Mouse (Mus musculus): Measurements from ENCODE around the gene Methig1. TPM values are rescaled to one million over a fixed set of nuclear protein-coding genes. Genes with fewer than 3 reads are reported as not detected.

The Methig1 gene
- total RNA-seq, 2 experiments from 2014 or later, result not detected

DNA sequence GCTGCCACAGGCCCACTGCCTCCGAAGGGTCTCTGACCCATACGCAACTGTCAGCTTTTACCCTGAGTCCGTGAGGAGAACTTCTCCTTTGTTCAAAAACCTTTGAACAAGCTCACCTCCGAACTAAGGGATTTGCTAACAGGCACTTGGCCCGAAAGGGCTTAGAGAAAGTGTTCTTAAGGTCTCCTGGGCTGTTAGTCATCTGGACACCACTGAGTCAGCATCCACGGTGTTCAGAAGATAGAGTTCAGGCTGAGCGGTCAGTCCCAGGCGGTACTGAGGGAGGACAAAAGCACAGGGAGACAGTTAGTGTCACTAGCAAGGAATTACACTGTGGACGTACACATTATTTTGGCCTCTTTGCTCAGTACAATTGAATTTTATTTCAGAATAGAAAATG is 35.9 kb downstream of the Methig1 start:
- peak; percentile 20; the same call in 1 of the 2 replicates for ATAC-seq (replicated peaks; ENCODE audit: poor library complexity, severe bottlenecking)

DNA sequence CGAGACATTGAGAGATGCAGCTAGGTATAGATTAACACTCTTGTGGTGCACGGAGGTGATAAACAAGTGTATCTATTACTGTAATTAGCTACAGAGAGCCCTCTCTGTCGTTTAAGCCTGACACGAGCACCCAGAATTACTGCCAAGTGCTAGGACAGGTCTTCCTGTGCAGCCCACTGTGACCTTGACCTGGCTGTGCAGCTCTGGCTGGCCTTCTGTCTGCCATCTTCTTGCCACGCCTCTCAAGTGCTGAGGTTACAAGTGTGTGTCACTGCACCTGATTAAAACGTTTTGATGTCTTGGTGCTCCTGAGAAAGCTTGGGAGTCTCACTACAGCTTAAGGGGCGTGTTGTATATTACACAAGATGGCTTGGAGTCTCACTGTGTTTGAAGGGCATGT is 38.1 kb downstream of the Methig1 start:
- ATAC-seq (replicated peaks; ENCODE audit: poor library complexity, severe bottlenecking), result no peak

DNA sequence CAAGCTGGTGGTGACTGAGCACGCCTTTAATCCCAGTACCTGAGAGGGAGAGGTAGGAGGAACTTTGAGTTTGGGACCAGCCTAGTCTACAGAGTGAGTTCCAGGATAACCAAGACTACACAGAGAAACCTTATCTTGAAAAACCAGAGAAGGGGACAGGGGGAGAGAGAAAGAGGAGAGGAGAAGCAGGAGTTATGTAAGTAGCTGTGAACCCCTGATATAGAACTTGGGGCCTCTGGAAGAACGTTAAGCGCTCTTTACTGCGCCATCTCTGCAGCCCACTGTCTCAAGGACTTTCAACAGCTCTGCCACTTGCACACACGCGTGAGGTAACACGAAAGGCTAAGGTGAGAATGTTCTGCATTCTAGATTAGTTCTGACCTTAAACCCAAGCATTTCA is 38.6 kb downstream of the Methig1 start:
- ATAC-seq (replicated peaks; ENCODE audit: poor library complexity, severe bottlenecking), result no peak

DNA sequence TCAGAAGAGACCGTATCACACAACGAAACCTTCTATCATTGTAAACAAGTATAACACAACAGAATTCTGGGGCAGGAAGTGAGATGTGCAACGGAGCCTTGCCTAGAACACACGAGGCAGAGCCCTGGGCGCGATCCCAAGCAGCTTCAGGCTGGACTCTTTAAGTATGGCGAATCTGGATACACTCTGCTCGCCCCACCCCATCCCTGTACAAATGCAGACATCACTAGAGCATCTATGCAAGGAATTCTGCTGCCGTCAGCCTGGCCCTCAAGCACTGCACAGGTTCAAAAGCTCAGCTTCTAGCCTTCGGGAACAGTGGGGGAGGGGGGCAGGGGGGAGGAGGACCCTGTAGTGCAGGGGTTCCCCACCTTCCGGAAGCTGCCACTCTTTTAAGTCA is 40.1 kb downstream of the Methig1 start:
- ATAC-seq (replicated peaks; ENCODE audit: poor library complexity, severe bottlenecking), result no peak

DNA sequence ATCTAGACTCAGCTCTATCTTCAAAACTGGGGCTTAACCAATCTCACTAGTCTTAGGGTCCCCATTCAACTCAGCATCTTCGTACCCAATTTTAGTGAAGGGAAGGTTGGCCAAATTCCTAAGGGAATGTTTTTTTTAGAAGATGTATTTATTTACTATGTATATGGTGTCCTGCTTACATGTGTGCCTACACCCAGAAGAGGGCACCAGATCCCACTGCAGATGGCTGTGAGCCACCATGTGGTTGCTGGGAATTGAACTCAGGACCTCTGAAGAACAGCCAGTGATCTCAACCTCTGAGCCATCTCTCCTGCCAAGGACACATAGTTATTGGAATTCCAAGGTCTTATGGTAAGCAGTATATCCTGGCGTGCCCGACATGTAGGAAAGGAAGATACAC is 42.6 kb downstream of the Methig1 start:
- no peak for ATAC-seq (replicated peaks; ENCODE audit: poor library complexity, severe bottlenecking)

DNA sequence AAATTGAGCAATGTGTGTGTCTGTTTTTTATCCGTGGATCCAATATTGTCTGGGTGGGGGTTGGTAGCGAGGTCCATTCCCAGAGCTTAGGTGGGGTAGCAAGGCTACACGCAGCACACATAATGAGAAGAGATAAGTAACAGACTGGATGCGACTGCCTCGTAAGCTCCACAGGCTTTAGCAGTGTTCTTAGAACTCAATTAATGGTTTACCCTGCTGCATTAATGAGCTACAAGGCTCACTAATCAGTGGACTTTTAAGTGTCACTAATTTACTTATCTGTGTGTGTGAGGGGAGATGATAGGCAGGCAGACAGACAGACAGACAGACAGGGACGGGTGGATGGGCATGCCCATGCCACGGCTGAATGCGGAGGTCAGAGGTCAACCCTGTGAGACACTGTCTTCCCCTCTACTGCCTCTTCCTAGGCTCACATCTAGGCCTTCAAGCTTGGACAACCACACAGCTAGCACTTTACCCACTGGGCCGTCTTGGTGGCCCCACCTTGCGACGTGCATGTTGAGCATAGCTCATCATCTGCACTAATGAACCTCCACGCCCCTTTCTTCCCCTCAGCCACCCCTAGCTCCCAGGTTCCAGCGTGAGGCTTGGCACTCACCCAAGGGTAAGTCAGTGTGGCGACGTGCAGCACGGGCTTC is 47.8 kb downstream of the Methig1 start:
- ATAC-seq (replicated peaks; ENCODE audit: poor library complexity, severe bottlenecking), result no peak

DNA sequence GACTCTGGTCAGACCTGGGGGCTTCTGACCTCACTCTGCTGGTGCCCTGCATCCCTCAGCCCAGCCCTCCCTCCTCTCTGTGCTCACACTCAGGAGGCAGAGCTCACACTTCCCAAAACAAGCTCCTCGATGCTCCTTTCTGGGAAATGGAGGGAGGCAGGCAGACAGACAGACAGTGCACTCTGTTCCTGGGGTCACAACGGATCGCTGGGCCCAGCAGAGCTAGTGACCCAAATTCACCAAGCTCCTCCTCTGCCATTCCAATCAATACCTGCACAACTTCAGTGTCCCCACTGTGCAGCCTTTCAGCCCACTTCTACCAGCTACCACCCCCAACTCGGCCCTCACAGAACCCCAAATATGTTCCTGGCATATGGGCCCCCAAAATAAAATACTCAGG is 48.9 kb downstream of the Methig1 start:
- no peak for ATAC-seq (replicated peaks; ENCODE audit: poor library complexity, severe bottlenecking)

DNA sequence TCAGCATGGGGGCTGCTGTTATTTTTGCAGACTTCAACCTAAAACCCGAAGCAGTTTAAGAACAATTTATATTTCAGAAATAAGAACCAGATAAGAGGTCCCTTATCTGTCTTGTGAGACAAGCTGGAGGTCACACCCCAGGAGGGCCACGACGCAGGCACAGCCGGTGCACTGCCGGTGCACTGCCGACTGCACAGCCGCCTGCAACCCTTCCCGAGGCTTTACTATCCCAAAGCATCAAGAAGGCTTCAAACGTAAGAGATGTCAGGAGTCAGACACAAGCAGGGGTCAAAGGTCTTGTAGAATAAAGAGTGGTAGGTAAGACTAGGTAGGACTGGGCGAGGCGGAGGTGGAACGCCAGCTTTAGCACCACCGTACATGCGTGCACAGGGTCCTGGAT is 49.4 kb downstream of the Methig1 start:
- ATAC-seq (replicated peaks; ENCODE audit: poor library complexity, severe bottlenecking), result no peak

DNA sequence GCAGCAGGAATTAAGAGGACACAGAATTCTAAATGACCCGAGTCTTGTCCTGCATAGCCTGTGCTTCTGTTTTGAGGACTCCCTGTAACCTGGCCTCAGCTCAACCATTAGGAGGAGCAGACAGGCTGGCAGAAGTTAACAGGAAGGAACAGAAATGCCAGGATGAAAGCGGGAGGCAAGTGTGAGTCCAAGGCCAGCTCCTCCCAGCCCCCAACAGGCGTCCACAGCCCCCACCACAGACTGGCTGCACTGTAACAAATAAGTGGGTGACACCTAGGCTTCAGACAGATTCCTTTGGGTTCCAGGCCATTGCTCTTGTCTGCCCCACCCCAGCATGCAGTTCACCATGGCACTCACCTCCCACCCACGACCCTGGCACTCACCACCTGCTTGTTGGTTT is 49.8 kb downstream of the Methig1 start:
- ATAC-seq (replicated peaks; ENCODE audit: poor library complexity, severe bottlenecking), result no peak

DNA sequence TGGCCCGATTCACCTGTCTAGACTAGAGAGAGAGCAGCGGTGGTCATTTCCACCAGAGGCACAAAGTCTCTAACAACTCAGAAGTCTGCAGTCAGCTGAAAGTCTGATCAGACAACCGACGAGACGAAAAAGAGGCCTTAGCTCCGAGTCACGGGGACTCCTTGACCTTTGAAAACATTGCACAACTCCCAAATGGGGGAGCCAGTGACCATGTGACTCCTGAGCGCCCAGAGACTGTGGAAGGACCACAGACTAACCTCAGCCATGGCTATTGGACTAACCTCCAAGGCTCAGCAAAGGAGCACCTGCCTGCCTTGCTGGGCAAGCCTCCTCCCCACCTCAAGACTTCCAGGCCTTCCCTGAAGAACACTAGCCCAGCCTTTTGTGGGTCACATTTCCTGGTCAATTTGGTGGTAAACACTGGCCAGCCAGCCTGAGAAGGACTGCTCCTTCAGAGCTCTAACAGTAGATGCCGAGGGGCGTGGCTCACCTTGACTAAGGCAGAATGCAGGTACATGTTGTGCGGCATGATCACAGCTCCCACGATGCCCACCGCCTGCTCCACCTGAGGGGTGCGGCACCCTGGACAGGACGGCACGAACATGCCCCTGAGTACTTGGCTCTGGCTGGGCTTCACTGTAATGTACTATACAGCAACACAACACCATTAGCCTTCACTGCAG is 50.5 kb downstream of the Methig1 start:
- ATAC-seq (replicated peaks; ENCODE audit: poor library complexity, severe bottlenecking), result peak; percentile 30

DNA sequence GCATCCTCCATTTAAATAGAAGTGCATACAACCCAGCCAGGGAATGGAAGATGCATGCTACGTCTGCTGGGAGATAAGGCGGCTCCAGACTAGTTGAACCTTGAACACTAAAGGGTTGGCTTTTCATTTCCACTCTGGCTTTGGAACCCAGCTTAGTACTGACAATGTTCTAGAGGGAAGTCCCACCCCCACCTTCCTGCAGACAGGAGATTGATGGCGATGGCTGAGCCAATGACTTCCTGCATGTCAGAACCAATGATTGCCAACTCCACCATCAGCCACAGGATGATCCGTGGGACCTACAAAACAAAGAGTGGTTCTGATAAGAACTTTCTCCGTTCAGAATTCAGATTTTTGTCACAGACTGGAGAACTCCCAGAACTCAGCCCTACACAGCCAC is 53.1 kb downstream of the Methig1 start:
- no peak for ATAC-seq (replicated peaks; ENCODE audit: poor library complexity, severe bottlenecking)

DNA sequence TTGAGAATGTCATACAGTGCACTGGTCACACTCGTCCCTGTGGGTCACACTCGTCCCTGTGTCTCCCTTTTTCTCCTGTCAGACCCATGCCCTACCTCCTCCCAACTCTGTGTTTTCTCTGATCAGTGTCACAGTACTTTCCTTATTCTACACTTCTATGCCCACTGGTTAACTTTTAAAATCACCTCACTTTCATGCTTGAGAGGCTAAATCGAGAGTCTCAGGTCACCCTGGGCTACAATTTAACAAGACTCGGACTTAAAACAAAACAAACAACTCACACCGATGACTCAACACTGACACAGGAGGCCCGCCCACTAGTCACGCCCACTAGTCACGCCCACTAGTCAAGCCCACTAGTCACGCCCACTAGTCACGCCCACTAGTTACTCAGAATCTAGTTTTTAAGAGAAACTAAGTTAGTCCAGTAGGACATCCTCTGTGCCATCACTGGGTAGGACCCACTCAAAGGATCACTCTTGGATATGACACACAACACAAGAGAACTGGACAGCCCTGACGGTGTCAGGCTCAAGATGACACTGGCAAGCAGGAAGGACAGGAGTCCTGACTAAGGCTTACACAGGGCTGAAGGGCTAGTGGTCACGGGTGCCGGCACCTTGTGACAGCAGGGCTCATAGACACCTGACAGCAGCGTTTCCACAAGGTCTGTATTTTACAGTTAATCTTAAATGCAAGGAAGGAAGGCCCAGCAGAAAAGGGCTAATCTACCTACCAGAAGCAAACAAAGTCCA is 58.1 kb downstream of the Methig1 start:
- peak; percentile 94 for ATAC-seq (replicated peaks; ENCODE audit: poor library complexity, severe bottlenecking)

DNA sequence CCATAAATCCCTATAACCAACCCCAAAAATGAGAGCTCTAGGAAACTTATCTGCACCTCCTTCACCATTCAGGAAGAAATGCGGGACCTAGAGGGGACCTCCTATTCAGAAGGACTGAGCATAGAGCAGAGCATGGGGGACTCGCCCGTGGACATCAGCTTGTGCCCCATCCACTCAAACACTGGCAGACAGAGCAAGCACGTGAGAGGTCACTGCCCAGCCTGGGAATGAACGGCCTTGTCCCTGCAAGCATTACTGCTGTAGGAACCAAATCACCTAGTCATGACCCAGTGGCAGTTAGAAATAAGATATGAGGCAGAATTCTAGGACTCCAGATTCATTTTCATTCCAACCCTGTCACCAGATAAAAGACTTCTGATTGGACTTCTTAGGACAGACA is 58.8 kb downstream of the Methig1 start:
- ATAC-seq (replicated peaks; ENCODE audit: poor library complexity, severe bottlenecking), result no peak

DNA sequence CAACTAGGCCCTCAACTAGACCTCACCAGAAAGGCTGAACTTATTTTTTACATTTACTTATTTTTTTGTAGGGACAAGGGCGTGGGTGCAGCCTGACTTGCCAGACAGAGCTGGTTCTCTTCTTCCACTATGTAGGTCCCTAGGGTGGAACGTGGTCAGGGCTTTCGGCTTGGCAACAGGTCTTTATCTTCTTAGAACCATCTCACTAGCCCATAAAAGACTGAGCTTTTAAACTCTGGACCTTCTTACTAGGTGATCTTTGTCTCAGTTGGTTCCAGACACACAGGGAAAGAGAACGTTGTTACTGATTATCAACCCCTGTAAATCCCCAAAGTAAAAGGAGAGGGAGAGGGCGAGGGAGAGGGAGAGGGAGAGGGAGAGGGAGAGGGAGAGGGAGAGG is 60.4 kb downstream of the Methig1 start:
- ATAC-seq (replicated peaks; ENCODE audit: poor library complexity, severe bottlenecking), result no peak

DNA sequence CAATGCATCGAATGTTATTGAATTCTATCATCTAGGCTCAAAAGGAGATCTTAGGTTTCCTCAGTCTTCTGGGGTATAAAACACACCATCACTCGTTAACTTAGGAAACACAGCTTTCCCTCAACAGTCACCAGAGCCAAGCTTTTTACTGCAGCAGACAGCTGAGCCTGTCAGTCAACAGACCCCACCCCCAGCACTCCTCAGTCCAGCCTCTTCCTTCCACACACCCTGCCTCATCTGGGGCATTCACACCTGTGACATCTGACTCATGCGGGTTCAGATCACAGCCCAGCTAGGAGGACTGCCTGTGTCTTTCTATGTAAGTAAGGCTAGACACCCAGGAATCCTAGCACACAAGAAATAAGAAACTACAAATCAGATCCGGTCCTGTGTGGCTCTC is 61.1 kb downstream of the Methig1 start:
- ATAC-seq (replicated peaks; ENCODE audit: poor library complexity, severe bottlenecking), result no peak

DNA sequence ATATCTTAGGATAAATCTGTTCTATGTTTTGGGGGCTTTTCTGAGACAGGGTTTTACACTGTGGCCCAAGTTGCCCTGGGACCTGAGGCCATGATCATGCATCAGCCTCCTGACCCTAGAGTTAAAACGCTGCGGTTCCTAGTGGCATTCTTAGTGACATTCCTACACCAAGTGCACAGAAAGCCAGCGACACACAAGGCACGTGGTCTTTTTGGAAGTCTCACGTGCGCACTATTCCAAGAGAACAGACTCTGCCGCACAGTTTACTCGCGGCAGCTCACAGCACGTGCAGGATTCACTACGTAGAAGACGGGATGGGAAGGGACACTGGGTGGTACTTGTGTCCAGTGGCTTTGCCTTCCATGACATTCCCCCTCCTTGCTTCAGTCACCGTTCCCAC is 62.0 kb downstream of the Methig1 start:
- no peak for ATAC-seq (replicated peaks; ENCODE audit: poor library complexity, severe bottlenecking)

DNA sequence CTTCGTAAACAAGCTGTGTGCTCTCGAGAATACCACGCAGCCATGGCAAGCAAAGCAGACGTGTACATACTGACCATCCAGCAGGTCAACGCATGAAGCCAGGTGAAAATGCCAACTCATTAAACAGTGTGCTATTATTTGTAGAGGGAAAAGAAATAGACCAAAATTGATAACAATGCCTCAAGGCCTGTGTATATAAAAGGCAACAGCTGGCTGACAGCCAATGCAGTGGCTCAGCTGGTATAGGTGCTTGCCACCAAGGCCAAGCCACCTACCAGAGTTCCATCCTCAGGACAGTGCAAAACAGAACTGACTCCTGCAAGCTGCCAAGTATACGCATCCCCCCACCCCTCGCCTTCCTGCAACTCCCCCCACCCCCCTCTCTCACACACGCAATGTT is 62.7 kb downstream of the Methig1 start:
- no peak for ATAC-seq (replicated peaks; ENCODE audit: poor library complexity, severe bottlenecking)

DNA sequence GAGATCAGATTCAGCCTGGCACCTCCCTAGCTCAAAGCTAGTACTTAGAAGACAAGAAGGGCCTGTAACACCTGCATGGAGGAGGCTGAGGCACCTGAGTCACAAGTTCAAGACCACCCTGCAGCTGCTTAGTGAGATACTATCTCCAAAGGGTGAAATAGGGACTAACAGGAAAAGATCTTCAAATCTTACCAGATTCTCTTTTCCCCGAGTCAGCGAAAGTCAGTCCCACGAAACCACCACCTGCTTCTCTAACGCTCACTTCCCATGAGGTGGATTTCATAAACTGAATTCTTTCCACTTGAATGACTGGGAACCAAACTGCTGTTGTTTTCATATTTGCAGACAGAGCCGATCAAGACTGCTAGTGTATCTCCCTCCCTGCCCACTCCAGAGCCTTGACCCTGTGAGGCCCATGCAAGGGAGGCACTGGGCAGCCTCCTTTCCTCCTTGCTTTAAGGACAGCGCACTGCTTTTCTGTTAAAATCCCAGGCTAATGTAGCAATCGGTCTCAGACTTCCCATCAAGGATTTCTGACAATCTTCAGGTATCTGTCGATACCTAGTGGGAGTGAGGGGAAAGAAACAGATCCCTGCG is 65.0 kb downstream of the Methig1 start:
- ATAC-seq (replicated peaks; ENCODE audit: poor library complexity, severe bottlenecking), result no peak

DNA sequence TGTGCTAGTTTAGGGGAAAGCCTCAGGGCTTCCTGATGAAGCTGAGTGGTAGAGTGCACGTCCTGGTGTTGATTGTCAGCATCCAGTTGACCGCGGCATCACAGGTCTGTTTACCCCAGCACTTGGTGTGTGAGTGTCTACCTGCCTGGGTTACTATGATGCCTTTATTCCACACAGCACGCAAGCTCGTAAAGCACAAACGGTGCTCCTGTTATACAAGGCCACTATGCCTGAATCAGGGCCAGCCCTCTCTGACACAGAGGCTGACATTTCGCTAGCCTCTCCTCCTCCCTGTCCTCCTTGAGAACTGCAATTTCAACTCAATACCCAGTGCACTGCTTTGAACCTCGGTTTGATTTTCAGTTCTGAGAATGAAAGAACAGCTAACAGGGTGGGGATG is 66.4 kb downstream of the Methig1 start:
- ATAC-seq (replicated peaks; ENCODE audit: poor library complexity, severe bottlenecking), result no peak

DNA sequence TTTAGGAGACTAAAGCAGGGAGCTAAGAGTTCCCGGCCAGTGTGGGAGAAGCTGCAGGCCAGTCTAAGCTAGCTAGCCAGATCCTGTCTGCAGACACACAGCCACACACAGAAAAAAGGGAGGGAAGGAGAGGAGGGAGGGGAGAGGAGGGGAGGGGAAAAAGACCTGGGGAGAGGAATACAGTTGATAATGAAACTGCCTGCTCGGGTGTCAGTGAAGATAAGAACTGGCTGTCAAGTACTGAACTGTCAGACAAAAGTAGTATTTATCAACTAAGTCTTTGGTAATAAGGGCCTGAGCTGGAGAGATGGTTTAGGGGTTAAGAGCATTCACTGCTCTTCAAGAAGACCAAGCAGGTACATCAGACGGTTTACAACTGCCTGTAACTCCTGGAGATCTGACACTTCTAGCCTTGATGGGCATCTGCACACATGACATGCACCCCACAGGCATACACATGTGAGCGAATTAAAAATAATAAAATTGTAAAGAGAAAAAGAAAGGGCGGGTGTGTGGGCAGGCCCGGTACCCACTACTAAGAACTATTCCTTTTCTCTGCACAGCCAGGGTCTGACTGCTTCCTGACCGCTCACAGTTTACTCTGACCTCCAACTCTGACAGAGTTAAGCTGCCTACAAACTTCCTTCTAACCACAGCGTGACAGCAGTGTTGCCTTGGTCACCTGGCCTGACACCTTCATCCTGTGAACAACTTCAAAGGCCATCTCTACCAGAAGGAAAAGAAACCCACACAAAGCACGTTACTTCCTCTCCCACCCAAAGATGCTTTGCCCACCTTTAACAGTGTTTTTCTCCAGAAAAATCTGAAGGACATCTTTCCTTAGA is 67.2 kb downstream of the Methig1 start:
- no peak for ATAC-seq (replicated peaks; ENCODE audit: poor library complexity, severe bottlenecking)
